ENCODE assay signal across 24 mouse cellular contexts in genomic region chrX:95027907-95028306, GRCm38 (mm10). TPM values are rescaled to one million over a fixed set of nuclear protein-coding genes. Genes with fewer than 3 reads are reported as not detected.
DNase-seq lines count a peak whose midpoint lies in the region; ATAC-seq and TF ChIP-seq lines count a peak whose summit lies in the region.
"Had no signal": no experiment of that assay in that cellular context is flagged by ENCODE, and none has a peak within 500 bp of the region (broad histone marks: within the 10 kb centered on the region; RNA-seq: fewer than 3 reads in every experiment).

No protein-coding gene starts in this region.

- 43% methylated on average over 5 of the region's 5 CpGs for WGBS in kidney, adult 2 months
- WGBS in kidney, embryonic 14.5 days = 49% methylated on average over 5 of the region's 5 CpGs

- H3K27ac ChIP-seq in kidney, adult 2 months (ENCODE audit: insufficient read depth, low read depth, low read length) = no peak overlapping the region
- no peak overlapping the region for H3K27ac ChIP-seq in kidney, embryonic 14.5 days (ENCODE audit: low read depth, low read length)
- H3K27ac ChIP-seq: hindbrain, postnatal 0 days; intestine, embryonic 15.5 days; left cerebral cortex, adult 2 months; limb, embryonic 12.5 days; liver, embryonic 15.5 days; midbrain, embryonic 12.5 days; neural tube, embryonic 13.5 days had no signal

- TF ChIP-seq CTCF in kidney, adult 2 months (conservative IDR thresholded peaks at IDR 0.05; ENCODE audit: insufficient read depth, insufficient read length, low read depth, low read length) = no peak

- no peaks in the 10 kb centered on the region for H3K36me3 ChIP-seq in kidney, adult 2 months (ENCODE audit: control insufficient read depth, insufficient read depth, low read length)
- H3K36me3 ChIP-seq in kidney, embryonic 14.5 days (ENCODE audit: control insufficient read depth, insufficient read depth, low read length) = no peaks in the 10 kb centered on the region
- H3K36me3 ChIP-seq: intestine, embryonic 15.5 days; limb, embryonic 12.5 days; liver, embryonic 15.5 days; midbrain, embryonic 12.5 days; neural tube, embryonic 13.5 days had no signal

- no peak overlapping the region for H3K4me2 ChIP-seq in kidney, embryonic 14.5 days (replicated peaks; ENCODE audit: low read depth, low read length)
- H3K4me2 ChIP-seq: intestine, embryonic 15.5 days; limb, embryonic 12.5 days; liver, embryonic 15.5 days; lung, embryonic 14.5 days; midbrain, embryonic 12.5 days; neural tube, embryonic 13.5 days had no signal

- no peaks in the 10 kb centered on the region for H3K27me3 ChIP-seq in kidney, adult 2 months (replicated peaks; ENCODE audit: control insufficient read depth, insufficient read depth, low read length)
- no peaks in the 10 kb centered on the region for H3K27me3 ChIP-seq in kidney, embryonic 14.5 days (ENCODE audit: control insufficient read depth, insufficient read depth, low read length)
- H3K27me3 ChIP-seq: intestine, embryonic 15.5 days; midbrain, embryonic 12.5 days; neural tube, embryonic 13.5 days had no signal

- no peak overlapping the region for H3K4me3 ChIP-seq in kidney, adult 2 months (ENCODE audit: insufficient read depth, low read depth, low read length)
- no peak overlapping the region for H3K4me3 ChIP-seq in kidney, embryonic 14.5 days (ENCODE audit: low read length)
- H3K4me3 ChIP-seq: intestine, embryonic 15.5 days; left cerebral cortex, adult 2 months; limb, embryonic 12.5 days; liver, embryonic 15.5 days; midbrain, embryonic 12.5 days; neural tube, embryonic 13.5 days had no signal

- H3K4me1 ChIP-seq in kidney, adult 2 months (ENCODE audit: control insufficient read depth, insufficient read depth, low read length) = no peaks in the 10 kb centered on the region
- H3K4me1 ChIP-seq in kidney, embryonic 14.5 days (ENCODE audit: control insufficient read depth, insufficient read depth, low read length) = no peaks in the 10 kb centered on the region
- H3K4me1 ChIP-seq: intestine, embryonic 15.5 days; limb, embryonic 12.5 days; liver, embryonic 15.5 days; midbrain, embryonic 12.5 days had no signal

- no peaks in the 10 kb centered on the region for H3K9me3 ChIP-seq in kidney, embryonic 14.5 days (ENCODE audit: control insufficient read depth, low read length)
- H3K9me3 ChIP-seq: intestine, embryonic 15.5 days; limb, embryonic 12.5 days; liver, embryonic 15.5 days; midbrain, embryonic 12.5 days; neural tube, embryonic 13.5 days had no signal

- no peak overlapping the region for H3K9ac ChIP-seq in kidney, embryonic 14.5 days (ENCODE audit: low read depth, low read length)
- H3K9ac ChIP-seq: intestine, embryonic 15.5 days; limb, embryonic 12.5 days; liver, embryonic 15.5 days; lung, embryonic 14.5 days; midbrain, embryonic 12.5 days; neural tube, embryonic 13.5 days had no signal

- TF ChIP-seq POLR2A in kidney, adult 2 months (IDR thresholded peaks at IDR 0.05; ENCODE audit: low read depth, low read length) = no peak

- no peak for ATAC-seq in kidney, embryonic 14.5 days (ENCODE audit: low FRiP score, low TSS enrichment)
- ATAC-seq: forebrain, embryonic 14.5 days; hindbrain, postnatal 0 days; intestine, embryonic 15.5 days had no signal

- peak; percentile 2 for DNase-seq in kidney, adult 2 months
- peak; percentile 2 for DNase-seq in retina, postnatal 1 day
- DNase-seq in retina, embryonic 14.5 days (ENCODE audit: low spot score) = no peak
- peak; percentile 50 for DNase-seq in gonadal fat pad, adult 2 months (ENCODE audit: low read depth)
- no peak for DNase-seq in cerebellum, adult 11 months
- no peak for DNase-seq in layer of hippocampus, postnatal 14 days (ENCODE audit: low spot score in 2 of 2)
- DNase-seq: adrenal gland, adult 2 months; cerebellum, adult 9-10 months; cerebellum, postnatal 36 days; gastrocnemius, postnatal 25 days; kidney, postnatal 10 days; lung, embryonic 14.5 days; right cerebral cortex, postnatal 25 days; spleen, adult 18-20 months; thymus, postnatal 14 days had no signal

RNA-seq across cellular contexts. Expression of gene Spin4, which starts 1.4 kb away (rescaled TPM):
- polyA plus RNA-seq in kidney, adult 2 months (2012; rRNA removed) = 0.33 and 0.34 TPM in 2 replicates
- polyA plus RNA-seq in kidney, embryonic 14.5 days (2014; fragmentation: Nextera tagmentation; extraction: Ambion mirVana) = 7.0 and 9.4 TPM in 2 replicates
- 0.82 and 0.92 TPM in 2 replicates for polyA plus RNA-seq in gonadal fat pad, adult 2 months (2012; rRNA removed)
- total RNA-seq in layer of hippocampus, postnatal 14 days (2021) = under 1 TPM; 0.69 to 0.78 TPM

Comparison
In these comparisons a context has a peak if more than half of its experiments do, and no peak if none do; other contexts are left out.
1. DNase-seq: peak in kidney, adult 2 months (single experiment), retina, postnatal 1 day (single experiment) and gonadal fat pad, adult 2 months (single experiment); none in retina, embryonic 14.5 days (single experiment), cerebellum, adult 11 months (single experiment) and layer of hippocampus, postnatal 14 days (0 of 2).